Mouse (Mus musculus) liver, adult 2 months (tissue): ENCODE measurements around the gene Alkbh3. TPM values are rescaled to one million over a fixed set of nuclear protein-coding genes. Genes with fewer than 3 reads are reported as not detected.

Experiments used
- DNase-seq: peaks from one replicate; pipeline ENCODE4 v3.0.0-alpha.2; 2011; ENCODE audit warnings: low read depth, low spot score; ENCODE audit errors: extremely low read depth
- H3K27ac ChIP-seq: fragments of 200-500 bp; replicated peaks from 2 replicates; pipeline ENCODE4 v1.5.1; 2012; ENCODE audit warnings: low read depth, mild to moderate bottlenecking, control low read depth, inconsistent platforms, low read length; ENCODE audit not compliant: insufficient read depth
- H3K27me3 ChIP-seq: fragments of 200-500 bp; 2 replicates; pipeline ENCODE4 v1.6.1; 2012; ENCODE audit warnings: mild to moderate bottlenecking, moderate library complexity, low read length, inconsistent platforms; ENCODE audit not compliant: control insufficient read depth, insufficient read depth
- H3K36me3 ChIP-seq: fragments of 200-500 bp; 2 replicates; pipeline ENCODE4 v1.6.1; 2012; ENCODE audit warnings: low read length, inconsistent platforms; ENCODE audit not compliant: control insufficient read depth, insufficient read depth
- H3K4me1 ChIP-seq: fragments of 200-500 bp; 2 replicates; pipeline ENCODE4 v1.6.1; 2011; ENCODE audit warnings: low read length; ENCODE audit not compliant: control insufficient read depth, insufficient read depth
- H3K4me3 ChIP-seq: fragments of 200-500 bp; 2 replicates; pipeline ENCODE4 v1.5.1; 2011; ENCODE audit warnings: low read depth, mild to moderate bottlenecking, control low read depth, low read length, moderate library complexity; ENCODE audit not compliant: insufficient read depth
- H3K79me2 ChIP-seq: fragments of 200-500 bp; 2 replicates; pipeline ENCODE4 v1.6.1; 2012; ENCODE audit warnings: inconsistent platforms, mild to moderate bottlenecking, low read length, moderate library complexity; ENCODE audit not compliant: control insufficient read depth, insufficient read depth
- H3K9ac ChIP-seq: fragments of 200-500 bp; 2 replicates; pipeline ENCODE4 v1.6.1; 2012; ENCODE audit warnings: low read depth, mild to moderate bottlenecking, control low read depth, inconsistent platforms, low read length
- CTCF ChIP-seq: fragments of 200-500 bp; IDR thresholded peaks from 2 replicates; pipeline ENCODE4 v1.5.1; 2011; ENCODE audit warnings: low read depth, low read length, control low read depth
- POLR2A ChIP-seq: fragments of 200-500 bp; IDR thresholded peaks from 2 replicates; pipeline ENCODE4 v1.6.1; 2011; ENCODE audit warnings: low read length, control low read depth; ENCODE audit not compliant: insufficient read depth; ENCODE audit errors: extremely low read depth
- WGBS: fragments of 180-500 bp; shearing (Covaris S2); methylation state at CpG from one replicate; pipeline ENCODE4 v1.1.7; 2018; 5-methylcytosine and 5-hydroxymethylcytosine counted together
- polyA plus RNA-seq: library from polyadenylated mRNA; depleted of rRNA; stranded (reverse); fragments of >200 nt; gene quantifications from 2 replicates; pipeline ENCODE4 v1.2.3, GENCODE M21; 2012
- total RNA-seq: library from RNA; depleted of rRNA; stranded (reverse); fragments of >200 nt; gene quantifications from 2 replicates; pipeline ENCODE4 v1.2.3, GENCODE M21; 2014

Gene Alkbh3
- total and polyA plus RNA-seq, 2 experiments = 24.9 to 33.6 TPM

DNA sequence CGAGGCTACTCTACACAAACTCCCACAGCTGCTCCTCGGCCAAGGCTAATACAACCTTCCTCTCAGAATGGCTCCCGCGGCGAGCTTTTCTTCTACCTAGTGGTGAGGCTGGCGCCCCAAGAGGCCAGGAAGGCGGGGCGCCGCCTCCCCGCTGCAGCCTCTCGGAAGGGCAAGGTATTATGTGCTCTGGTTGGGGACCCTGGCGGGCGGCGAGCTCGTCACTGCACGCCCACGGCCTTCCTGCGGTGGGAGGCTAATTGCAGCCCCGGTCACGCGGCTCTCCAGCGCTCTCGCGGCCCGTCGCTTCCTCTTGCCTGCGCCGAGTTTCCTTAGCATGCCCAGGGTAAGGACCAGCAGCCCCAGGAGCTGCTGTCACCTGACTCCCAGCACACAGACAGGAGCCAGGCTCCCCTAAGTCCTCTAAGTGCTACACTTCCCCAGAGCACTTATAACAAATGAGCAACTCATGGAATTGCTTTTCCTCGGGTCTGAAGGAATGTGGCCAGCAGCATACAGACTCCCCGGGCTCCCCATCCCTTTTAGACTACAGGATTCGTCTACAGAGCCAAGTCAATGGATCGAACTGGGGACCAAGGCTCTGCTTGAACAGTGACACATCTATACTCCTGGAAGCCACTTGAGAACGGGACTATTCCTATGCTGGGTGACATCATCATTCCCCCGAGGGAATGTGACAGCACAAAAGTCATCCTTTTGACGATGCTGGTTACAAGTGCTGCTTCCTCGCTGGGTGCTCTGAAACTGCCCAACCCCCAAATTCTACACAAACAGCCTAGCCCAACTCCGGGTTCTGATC is 34.0 kb downstream of the Alkbh3 start:
- H3K4me3 ChIP-seq = peak overlapping the region; percentile 13; the same call in 1 of the 2 replicates
- DNase-seq = no peak
- no peaks in the 10 kb centered on the region for H3K27me3 ChIP-seq
- WGBS = 5% methylated on average over 37 of the region's 37 CpGs
- H3K4me1 ChIP-seq = 0 out of 2 replicates have a peak, but pooled peaks cover 5% of the 10 kb centered on the region
- H3K9ac ChIP-seq = peak overlapping the region; percentile 11; the same call in 1 of the 2 replicates
- H3K27ac ChIP-seq = no peak overlapping the region
- H3K79me2 ChIP-seq = no peaks in the 10 kb centered on the region
- H3K36me3 ChIP-seq = peaks cover 15% of the 10 kb centered on the region
- TF ChIP-seq POLR2A = no peak
- TF ChIP-seq CTCF = no peak

DNA sequence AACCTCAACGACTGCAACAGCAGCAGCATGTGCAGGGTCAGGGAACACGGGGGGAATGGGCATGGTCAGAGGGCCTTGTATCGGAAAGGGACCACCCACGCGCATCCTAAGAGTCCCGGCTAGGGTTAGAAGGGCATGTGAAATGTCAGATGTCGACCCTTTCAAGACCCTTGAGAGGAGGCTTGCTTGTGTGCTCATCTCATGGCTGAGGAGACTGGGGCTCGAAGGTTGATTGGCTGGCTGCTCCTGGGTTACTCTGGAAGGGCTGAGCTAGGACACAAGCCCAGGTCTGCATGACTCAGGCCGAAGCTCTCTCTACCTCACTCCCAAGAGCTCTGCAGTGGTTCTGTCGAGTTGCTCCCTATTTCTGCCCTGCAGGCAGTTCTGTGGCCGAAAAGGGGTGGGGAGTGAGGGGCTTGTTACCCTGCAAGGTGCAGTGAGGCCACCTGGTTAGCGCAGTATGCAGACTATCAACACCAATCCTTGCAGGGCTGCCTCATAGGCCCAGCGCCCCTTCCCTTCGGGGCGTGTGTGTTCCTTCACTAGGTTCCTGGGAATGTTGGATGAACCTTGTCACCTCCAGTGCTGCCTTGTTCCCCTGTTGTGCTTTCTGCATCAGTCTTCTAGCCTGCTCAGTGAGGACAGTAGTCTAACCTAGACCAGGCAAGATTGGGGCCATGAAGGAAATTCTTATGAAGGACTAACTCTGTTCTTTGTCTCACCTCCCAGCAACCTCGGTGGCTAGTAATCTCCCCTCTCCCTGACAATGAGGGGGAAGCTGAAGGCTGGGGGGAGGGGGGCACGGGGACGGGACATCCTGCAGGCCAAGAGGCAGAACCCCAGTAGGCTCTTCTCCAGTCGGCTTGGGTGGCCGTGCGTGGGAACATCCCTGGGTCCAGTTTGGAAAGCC is 34.8 kb downstream of the Alkbh3 start:
- Histone ChIP-seq H3K4me3 (no peak overlapping the region; the same call in 1 of the 2 replicates), H3K9ac (no peak overlapping the region), H3K4me1 (0 out of 2 replicates have a peak, but pooled peaks cover 5% of the 10 kb centered on the region), H3K79me2 (no peaks in the 10 kb centered on the region), H3K36me3 (peaks cover 11% of the 10 kb centered on the region), H3K27me3 (no peaks in the 10 kb centered on the region), H3K27ac (no peak overlapping the region)
- WGBS = 45% methylated on average over 21 of the region's 21 CpGs
- no peak for DNase-seq
- TF ChIP-seq POLR2A (no peak), CTCF (no peak)

GRCm38 (mm10) chr2:93975041-93975440 is 35.6 kb downstream of the Alkbh3 start:
- H3K4me1 ChIP-seq = 0 out of 2 replicates have a peak, but pooled peaks cover 5% of the 10 kb centered on the region
- no peak for DNase-seq
- H3K9ac ChIP-seq = no peak overlapping the region
- TF ChIP-seq CTCF (no peak), POLR2A (no peak)
- no peak overlapping the region for H3K4me3 ChIP-seq
- H3K27ac ChIP-seq = no peak overlapping the region
- no peaks in the 10 kb centered on the region for H3K27me3 ChIP-seq
- no peaks in the 10 kb centered on the region for H3K79me2 ChIP-seq
- H3K36me3 ChIP-seq = peaks cover 6% of the 10 kb centered on the region; the same call in 1 of the 2 replicates
- 64% methylated on average over 7 of the region's 7 CpGs for WGBS

GRCm38 (mm10) chr2:93971647-93972046 is 39.0 kb downstream of the Alkbh3 start:
- Histone ChIP-seq H3K4me3 (no peak overlapping the region), H3K9ac (no peak overlapping the region), H3K4me1 (0 out of 2 replicates have a peak, but pooled peaks cover under 1% of the 10 kb centered on the region), H3K27me3 (no peaks in the 10 kb centered on the region), H3K36me3 (no peaks in the 10 kb centered on the region), H3K27ac (no peak overlapping the region), H3K79me2 (no peaks in the 10 kb centered on the region)
- no peak for DNase-seq
- TF ChIP-seq CTCF = no peak
- TF ChIP-seq POLR2A = no peak
- 72% methylated on average over 3 of the region's 3 CpGs for WGBS

DNA sequence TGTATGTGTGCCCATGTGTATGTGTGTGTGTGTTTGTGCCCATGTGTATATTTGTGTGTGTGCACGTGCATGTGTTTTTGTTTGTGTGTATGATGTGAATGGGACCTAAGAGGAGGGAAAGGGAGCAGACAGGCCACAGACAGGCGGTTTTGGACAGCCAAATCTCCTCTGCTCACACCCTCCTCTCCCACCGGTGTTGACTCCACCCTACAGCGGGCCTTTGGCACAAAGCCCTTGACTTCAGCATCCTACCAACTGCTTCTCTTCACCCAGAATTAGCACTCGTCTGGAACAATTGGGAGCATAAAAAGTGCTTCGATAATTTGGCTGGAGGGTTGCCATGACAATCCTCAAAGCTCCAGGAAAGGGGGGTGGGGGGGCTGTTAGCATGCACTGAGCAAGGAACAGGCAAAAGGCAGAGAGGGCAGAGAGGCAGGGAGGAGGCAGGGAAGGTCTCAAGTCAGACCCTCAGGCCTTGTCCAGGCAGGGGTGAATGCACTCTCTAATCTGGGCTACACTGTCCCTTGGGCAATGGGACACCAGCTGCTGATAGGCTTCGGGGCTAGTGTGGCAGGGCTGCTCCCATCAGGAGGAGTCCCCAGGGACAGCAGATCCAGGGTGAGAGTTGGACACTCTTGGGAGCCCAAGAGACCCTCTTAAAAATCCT is 46.0 kb downstream of the Alkbh3 start:
- Histone ChIP-seq H3K9ac (no peak overlapping the region), H3K79me2 (no peaks in the 10 kb centered on the region), H3K27ac (no peak overlapping the region), H3K4me3 (no peak overlapping the region), H3K4me1 (no peaks in the 10 kb centered on the region; the same call in 1 of the 2 replicates), H3K36me3 (no peaks in the 10 kb centered on the region), H3K27me3 (no peaks in the 10 kb centered on the region)
- TF ChIP-seq POLR2A (no peak), CTCF (no peak)
- no peak for DNase-seq
- WGBS = 65% methylated on average over 7 of the region's 7 CpGs
